Mouse (Mus musculus): ENCODE measurements around the gene Orm3. TPM values are rescaled to one million over a fixed set of nuclear protein-coding genes. Genes with fewer than 3 reads are reported as not detected.

Orm3 gene
- total RNA-seq, 2 experiments from 2014 or later, result not detected

GRCm38 (mm10) chr4:63408649-63409048 lies 52.7 kb downstream of the Orm3 start:
- peak overlapping the region; percentile 63; the same call in 1 of the 2 replicates for H3K27ac ChIP-seq
- peak; percentile 68 for DNase-seq
- H3K4me3 ChIP-seq, result peak overlapping the region; percentile 86
- intact Hi-C loops (cut with DNase I), result loop anchor here (2.0 kb wide), 1 partner anchor 40 kb away; no protein-coding TSS in a partner anchor
- TF ChIP-seq CTCF (IDR thresholded peaks at IDR 0.05), result peak; percentile 79

Other genes with a start within 250 kb of the Orm3 start
- gene Ambp, start 201.4 kb upstream of the Orm3 start, total RNA-seq (2021), result not detected
- gene Kif12, start 184.0 kb upstream of the Orm3 start, total RNA-seq (2021), result not detected
- gene Col27a1, start 142.2 kb upstream of the Orm3 start, total RNA-seq (2021), result under 1 TPM; 0.23 to 0.75 TPM
- gene Orm1, start 11.6 kb upstream of the Orm3 start, total RNA-seq (2021), result 1 to 10 TPM in 1 of 2 experiments, not detected in 1; 1.3 TPM
- gene Orm2, start 6.3 kb downstream of the Orm3 start, total RNA-seq (2021), result not detected
- 1 to 10 TPM in 1 of 2 experiments, under 1 TPM in 1; 0.97 to 1.8 TPM for gene Akna, start 47.2 kb downstream of the Orm3 start, total RNA-seq (2021)
- 1 to 10 TPM; 1.6 to 2.2 TPM for gene Whrn, start 139.8 kb downstream of the Orm3 start, total RNA-seq (2021)
- gene Atp6v1g1, start 188.6 kb downstream of the Orm3 start, total RNA-seq (2021), result 100 to 1,000 TPM; 212 to 239 TPM
- 10 to 100 TPM; 13.3 to 14.7 TPM for gene Tmem268, start 202.6 kb downstream of the Orm3 start, total RNA-seq (2021)
- gene Gm11213, start 249.1 kb downstream of the Orm3 start, total RNA-seq (2021), result not detected